Mouse (Mus musculus) CH12.LX (cell line): ENCODE results near the gene Mvb12b.

Experiments
- CTCF ChIP-seq, 2 experiments: IDR thresholded peaks in 1 of 2; conservative IDR thresholded peaks in 1 of 2; 2 replicates each; pipeline ENCODE4 v1.5.1; 2011 to 2012; ENCODE audit warnings: low read depth in 2 of 2, low read length in 2 of 2, improper control_type of control experiment in 1 of 2, inconsistent platforms in 1 of 2, mild to moderate bottlenecking in 1 of 2, moderate library complexity in 1 of 2
- EP300 ChIP-seq: IDR thresholded peaks from 2 replicates; pipeline ENCODE4 v1.6.1; 2011; ENCODE audit warnings: low read length, improper control_type of control experiment
- JUN ChIP-seq: IDR thresholded peaks from 2 replicates; pipeline ENCODE4 v1.6.1; 2011; ENCODE audit warnings: low read depth, mild to moderate bottlenecking, low read length, improper control_type of control experiment, moderate library complexity; ENCODE audit not compliant: insufficient read depth
- NRF1 ChIP-seq: IDR thresholded peaks from 2 replicates; pipeline ENCODE4 v1.6.1; 2014; ENCODE audit warnings: low read depth, mild to moderate bottlenecking, inconsistent platforms, low read length, improper control_type of control experiment, moderate library complexity
- POLR2A ChIP-seq: IDR thresholded peaks from 2 replicates; pipeline ENCODE4 v1.6.1; 2011; ENCODE audit warnings: low read depth, mild to moderate bottlenecking, improper control_type of control experiment, low read length
- RCOR1 ChIP-seq: conservative IDR thresholded peaks from 2 replicates; pipeline ENCODE4 v1.6.1; 2012; ENCODE audit warnings: low read depth, mild to moderate bottlenecking, inconsistent platforms, low read length, improper control_type of control experiment
- TCF12 ChIP-seq: IDR thresholded peaks from 2 replicates; pipeline ENCODE4 v1.6.1; 2014; ENCODE audit warnings: low read depth, mild to moderate bottlenecking, inconsistent platforms, low read length, improper control_type of control experiment
- UBTF ChIP-seq: IDR thresholded peaks from 2 replicates; pipeline ENCODE4 v1.6.1; 2012; ENCODE audit warnings: low read depth, mild to moderate bottlenecking, inconsistent platforms, low read length, improper control_type of control experiment, moderate library complexity
- ZC3H11A ChIP-seq: IDR thresholded peaks from 2 replicates; pipeline ENCODE4 v1.6.1; 2012; ENCODE audit warnings: low read depth, mild to moderate bottlenecking, inconsistent platforms, low read length, improper control_type of control experiment

DNA sequence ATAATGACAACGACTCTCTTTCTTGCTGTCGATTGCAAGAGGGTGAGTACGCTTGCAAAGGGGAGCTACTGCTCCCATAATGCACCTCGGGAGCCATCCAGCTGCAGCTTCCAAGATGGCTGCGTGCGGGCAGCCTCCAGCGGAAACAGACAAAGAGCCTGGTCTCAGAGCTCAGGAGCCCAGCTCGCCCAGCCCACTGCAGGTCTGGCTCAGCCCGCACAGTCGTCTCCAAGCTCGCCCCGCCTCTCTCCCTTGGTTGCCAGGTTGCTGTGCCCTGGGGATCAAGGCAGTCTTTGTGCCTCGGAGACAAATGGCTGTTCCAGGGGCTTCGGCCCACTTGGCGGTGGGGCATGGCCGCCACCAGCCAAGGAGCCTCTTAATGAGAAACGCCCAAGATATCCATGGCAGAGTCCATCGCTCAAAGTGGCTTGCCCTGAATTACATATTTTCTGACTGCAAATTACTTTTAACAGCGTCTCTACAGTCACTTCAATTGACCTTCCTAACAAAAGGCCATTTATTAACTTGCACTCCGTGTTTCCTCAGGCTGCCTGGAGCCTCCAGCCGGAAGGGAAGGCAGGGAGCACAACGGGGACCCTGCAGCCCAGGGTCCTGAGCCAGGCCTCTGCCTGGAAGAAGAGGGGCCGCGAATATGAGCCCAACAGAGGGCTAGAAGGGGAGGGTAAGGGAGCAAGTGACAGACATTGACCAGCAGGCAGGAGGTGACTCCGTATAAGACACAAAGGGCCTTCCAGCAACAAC lies 11.0 kb downstream of the Mvb12b start:
- no peak for TF ChIP-seq NRF1
- no peak for TF ChIP-seq CTCF (conservative IDR thresholded peaks at IDR 0.05 in 1 of 2, IDR thresholded peaks at IDR 0.05 in 1 of 2; ENCODE audit: low read depth in 2 of 2, low read length in 2 of 2)
- no peak for TF ChIP-seq POLR2A
- TF ChIP-seq TCF12 = no peak
- no peak for TF ChIP-seq JUN
- TF ChIP-seq UBTF = no peak
- no peak for TF ChIP-seq EP300
- TF ChIP-seq ZC3H11A = no peak
- TF ChIP-seq RCOR1 = no peak
